Mouse (Mus musculus) forelimb bud, embryonic 11.5 days (tissue): ENCODE measurements around the gene Pcbp1.
A peak's percentile ranks its signal among the peaks of the same experiment; 100 is the strongest.
"Not testable (repeated sequence)": the region's sequence is repeated elsewhere in the genome, so short reads cannot be mapped to it uniquely, and the experiment has no call there.

Experiments
- DNase-seq: peaks from one replicate; pipeline ENCODE4 v3.0.0-alpha.2; 2012; ENCODE audit warnings: low read depth, low spot score

Gene Pcbp1

DNA sequence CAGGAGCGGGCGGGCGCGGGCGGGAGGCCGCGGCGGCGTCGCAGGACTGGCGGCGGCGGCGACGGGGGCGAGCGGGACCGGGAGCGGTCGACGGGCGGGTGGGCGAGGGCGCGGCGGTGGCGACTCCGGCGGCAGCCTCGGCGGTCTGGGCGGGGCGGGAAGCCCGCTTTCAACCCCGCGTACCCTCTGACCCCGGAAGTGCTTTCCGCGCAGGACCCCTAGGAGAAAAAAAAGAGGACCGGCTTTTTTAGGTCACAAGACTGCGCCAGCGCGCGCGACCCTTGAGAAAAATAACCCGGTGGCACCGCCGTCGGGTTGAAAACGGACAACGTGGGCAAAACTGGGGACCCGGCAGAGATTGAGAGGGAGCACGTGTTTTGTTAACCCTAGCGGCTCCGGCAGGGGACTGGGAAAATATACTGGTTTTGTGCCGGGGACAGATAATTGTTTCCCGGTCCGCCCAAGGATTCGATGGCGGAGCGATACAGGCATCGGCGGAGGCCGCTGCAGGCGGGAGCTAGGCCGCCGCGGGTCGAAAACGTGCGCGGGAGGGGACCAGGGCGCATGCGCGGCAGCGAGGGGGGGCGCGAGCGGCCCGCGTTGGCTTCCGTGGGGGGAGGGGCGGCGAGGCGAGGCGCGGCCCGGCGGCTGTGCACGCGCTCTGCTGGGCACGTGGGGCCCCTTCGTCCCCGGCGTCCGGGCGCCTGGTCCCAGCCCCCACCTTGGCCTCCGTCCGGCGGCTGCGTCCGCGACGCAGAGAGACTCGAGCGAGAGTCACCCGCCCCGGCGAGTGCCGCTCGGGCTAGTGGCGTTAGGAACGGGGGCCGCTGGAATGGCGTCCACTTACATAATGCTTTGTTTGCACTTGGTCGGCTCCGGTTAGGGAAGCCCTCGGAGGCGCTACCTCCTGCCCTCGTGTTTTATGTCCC lies at the start of gene Pcbp1:
Gene Pcbp1 (minus strand): TSS at position 290 of the 929 bp plus-strand sequence.
- peak; percentile 95 for DNase-seq

DNA sequence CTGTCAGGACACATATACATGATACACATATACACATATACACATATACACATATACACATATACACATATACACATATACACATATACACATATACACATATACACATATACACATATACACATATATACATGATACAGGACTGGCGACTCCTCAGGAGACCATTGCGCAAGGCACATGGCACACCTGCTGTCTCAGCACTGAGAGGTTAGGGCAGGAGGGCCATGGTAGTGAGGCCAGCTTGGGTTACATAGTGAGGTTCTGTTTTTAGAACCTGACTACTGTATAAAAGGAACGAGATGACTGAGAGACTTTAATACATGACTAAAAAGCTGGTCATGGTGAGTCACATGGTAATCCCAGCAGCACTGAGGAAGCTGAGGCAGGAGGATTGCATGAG lies 48.4 kb upstream of the Pcbp1 start:
- no peak for DNase-seq

DNA sequence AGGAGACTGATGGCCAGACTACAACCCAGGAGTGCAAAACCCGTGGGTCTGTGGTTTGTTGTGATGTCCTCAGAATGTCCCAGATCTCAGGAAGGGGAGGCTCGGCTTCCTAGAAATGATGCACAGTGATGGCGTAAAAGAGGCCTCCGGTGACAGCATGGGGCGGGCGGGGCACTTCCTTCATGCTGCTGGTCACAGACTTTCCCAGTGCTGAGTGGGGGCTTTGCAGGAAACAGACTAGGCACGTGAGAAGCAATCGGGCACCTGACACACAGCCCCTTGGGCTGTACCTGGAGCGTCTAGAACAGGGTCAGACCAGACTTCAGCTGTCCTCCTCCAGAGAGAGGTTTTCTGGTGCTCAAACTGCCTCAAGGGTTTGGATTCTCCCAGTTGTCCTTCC lies 44.7 kb upstream of the Pcbp1 start:
- DNase-seq: no peak

DNA sequence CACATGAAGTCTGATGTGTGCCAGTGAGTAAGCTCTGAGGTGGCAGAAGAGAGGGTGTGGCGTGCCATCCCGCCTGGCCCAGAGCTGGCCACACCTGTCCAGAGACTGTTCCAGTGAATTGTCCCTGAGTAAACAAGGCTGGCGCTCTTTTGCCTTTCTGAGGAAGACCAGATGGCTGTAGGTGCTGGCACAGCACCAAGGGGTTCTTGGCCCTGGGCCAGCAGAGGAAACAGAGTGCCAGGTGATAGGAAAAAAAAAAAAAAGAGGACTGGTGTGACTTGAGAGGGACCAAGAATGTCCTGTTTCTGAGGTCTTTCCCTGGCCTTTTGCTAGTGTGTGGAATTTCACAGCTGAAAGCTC lies 43.3 kb upstream of the Pcbp1 start:
- DNase-seq: no peak

- no peak for DNase-seq
Observed at GRCm38 (mm10) chr6:86568816-86569460, 42.8 kb upstream of the Pcbp1 start.

DNA sequence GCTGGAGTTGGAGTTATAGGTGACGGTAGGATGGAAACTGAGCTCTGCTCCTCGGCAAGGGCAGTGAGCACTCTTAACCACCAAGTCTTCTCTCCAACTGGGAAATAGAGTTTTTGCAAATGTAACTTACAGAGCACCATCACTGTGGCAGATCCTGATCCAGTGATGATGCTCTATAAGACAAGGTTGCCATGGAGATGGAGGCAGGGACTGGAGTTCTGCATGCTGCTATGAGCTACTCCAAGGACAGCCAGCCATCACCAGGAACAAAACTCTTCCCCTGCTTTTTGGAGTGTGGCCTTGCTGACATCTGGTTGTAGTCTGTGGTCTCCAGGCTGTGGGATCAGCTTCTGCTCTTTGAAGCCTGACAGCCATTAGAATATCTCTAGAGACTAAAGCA lies 39.7 kb upstream of the Pcbp1 start:
- DNase-seq: no peak

- not testable (repeated sequence) for DNase-seq
Observed at GRCm38 (mm10) chr6:86557182-86557581, 31.1 kb upstream of the Pcbp1 start.

DNA sequence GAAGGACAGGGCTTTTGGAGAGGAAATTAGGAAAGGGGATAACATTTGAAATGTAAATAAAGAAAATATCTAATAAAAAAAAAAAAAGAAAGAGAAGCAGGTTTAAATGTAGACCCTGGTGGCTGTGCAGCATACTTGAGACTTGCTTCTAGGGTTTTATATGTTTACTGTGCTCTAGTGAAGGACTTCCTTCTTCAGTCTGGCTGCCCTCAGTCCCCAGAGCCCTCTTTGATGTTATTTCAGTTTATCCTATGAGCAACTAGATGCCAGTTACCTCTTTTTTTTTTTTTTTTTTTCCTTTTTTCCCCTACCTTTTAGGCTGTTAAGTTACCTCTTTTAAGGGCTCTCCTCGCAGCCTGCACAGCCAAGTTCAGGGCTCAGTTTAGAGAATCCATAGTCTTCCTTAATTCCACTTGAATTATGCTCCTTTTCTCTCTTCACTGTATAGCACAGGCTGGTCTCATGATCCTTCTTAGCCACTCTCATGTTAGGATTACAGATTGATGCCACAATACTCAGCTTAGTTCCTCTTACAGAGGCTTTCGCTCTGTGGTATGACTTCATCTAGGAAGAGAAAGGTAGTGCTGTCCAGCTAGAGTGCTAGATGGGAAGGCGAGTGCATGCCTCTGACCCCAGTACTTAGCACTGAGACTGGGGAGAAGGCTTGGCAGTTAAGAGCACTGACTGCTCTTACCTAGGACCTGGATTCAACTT lies 30.4 kb upstream of the Pcbp1 start:
- no peak for DNase-seq

DNA sequence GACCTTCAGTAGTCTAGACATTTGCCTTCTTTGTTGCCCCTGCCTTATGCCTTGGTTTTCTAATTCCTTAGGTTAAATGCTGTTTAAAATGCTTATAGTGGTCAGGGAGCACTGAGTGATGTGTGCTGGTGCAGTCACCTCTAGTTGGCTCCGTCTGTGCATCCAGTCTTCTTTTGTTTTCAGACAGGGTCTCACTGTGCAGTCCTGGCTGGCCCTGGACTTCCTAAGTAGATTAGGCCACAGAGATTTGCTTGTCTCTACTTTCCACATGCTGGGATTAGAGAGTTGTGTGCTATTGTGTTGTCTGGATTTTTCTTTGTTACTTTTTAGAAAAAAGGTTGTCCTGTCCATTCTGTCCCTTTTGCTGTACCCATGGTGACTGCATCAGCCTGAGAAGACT lies 24.5 kb upstream of the Pcbp1 start:
- no peak for DNase-seq

GRCm38 (mm10) chr6:86547880-86548367 lies 21.8 kb upstream of the Pcbp1 start:
- DNase-seq: no peak

DNA sequence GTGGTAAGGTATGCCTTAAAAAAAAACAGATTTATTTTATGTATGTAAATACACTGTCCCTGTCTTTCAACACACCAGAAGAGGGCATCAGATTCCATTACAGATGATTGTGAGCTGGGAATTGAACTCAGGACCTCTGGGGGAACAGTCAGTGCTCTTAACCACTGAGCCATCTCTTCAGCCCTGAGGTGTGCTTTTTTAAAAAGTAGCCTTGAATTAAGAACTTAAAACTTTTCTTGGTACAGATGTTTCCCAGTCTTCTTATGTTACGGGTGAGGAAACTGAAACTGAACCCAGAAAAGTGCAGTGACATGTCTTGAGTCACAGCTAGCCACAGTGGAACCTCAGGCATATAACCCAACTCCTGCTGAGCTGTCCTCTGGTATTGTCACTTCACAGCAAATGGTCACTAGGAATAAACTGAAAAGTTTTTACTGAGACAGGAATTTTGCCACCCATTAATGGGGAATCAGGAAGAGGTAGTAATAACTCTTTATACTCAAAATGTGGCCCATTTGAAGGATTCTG lies 21.2 kb upstream of the Pcbp1 start:
- DNase-seq: no peak

DNA sequence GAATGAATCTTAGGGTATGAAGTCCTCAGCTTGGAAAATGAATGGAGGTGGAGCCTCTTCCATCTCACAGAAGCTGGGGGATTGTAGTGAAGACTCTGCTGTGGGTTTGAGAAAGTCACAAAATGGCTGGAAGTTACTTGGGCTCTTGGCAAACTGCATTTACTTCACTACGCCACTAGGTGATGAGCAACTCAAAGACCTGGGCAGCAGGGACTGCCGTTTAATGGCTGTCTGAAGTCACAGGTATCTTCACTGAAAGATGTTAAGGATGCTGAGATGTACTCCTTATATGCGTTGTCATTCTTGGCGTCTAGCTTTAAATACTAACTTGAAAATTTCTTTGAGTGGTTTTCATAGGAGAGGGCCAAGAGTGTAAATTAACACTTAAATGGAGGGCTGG lies 19.1 kb upstream of the Pcbp1 start:
- no peak for DNase-seq

- no peak for DNase-seq
Observed at GRCm38 (mm10) chr6:86543869-86544268, 17.7 kb upstream of the Pcbp1 start.

- DNase-seq: no peak
Observed at GRCm38 (mm10) chr6:86543060-86543459, 16.9 kb upstream of the Pcbp1 start.

GRCm38 (mm10) chr6:86541650-86542049 lies 15.5 kb upstream of the Pcbp1 start:
- DNase-seq: no peak

DNA sequence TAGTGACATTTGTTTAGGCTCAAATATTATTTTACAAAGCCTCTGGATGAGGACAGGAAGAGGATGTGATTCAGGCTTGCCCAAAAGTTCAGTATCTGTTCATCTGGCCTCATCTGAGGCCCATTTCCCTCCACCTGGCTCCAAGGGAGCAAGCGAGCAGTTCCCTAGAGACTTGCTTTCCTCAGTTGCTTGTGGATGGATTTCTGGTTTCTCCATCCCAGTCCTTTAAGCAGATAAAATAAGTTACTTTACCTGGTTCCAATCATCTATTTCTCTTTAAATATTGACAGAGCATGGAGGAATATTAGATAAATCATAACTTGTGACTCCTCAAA lies 2.3 kb upstream of the Pcbp1 start:
- no peak for DNase-seq

- no peak for DNase-seq
Observed at GRCm38 (mm10) chr6:86527766-86528450, 1.8 kb upstream of the Pcbp1 start.

- peak; percentile 76 for DNase-seq
Observed at GRCm38 (mm10) chr6:86526961-86527740, 1.0 kb upstream of the Pcbp1 start.

DNA sequence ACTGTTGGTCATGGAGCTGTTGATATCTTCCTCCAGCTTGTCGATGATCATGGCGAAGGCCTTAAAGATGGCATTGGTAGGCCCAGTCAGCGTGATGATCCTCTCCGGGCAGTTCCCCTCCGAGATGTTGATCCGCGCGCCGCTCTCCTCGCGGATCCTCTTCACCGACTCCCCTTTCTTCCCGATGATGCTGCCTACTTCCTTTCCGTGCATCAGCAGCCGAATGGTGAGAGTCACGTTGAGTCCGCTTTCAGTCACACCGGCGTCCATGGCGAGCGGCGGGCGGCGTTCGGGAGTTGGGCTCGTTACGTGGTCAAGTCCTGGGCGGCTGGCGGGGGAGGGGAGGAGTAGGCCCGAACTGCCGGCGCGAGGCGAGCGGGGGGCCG lies 482 bp downstream of the Pcbp1 start:
- peak; percentile 50 for DNase-seq

DNA sequence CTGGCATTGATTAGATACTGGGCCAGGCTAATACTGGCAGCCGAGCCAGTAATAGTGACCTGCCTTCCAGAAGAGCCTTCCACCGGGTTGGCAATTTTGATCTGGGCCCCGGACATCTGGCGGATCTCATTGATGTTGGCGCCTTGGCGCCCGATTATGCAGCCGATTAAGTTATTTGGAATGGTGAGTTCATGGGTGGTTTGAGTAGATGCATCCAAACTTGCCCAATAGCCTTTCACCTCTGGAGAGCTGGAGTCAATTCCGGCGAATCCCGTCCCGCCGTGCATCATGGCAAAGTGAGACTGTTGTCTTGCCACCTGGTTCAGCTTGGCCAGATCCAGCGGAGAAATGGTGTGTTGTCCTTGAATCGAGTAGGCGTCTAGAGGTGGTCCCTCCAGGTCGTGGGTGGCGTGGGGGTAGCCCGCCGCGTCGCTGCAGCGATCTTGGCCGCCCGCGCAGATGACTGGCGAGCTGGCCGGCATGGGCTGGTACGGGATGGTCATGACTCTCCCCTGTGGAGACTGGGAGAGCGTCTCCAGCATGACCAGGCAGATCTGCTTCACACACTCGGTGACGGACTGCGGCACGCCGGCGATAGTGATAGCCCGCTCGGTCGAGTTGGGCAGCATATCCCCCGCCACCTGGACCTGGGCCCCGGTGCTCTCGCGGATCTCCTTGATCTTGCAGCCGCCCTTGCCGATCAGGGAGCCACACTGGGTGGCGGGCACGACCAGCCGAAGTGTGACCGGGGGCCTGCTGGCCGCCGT lies 1.1 kb downstream of the Pcbp1 start:
- DNase-seq: no peak
